Mouse (Mus musculus): ENCODE results near the gene Patl2.

The Patl2 gene

DNA sequence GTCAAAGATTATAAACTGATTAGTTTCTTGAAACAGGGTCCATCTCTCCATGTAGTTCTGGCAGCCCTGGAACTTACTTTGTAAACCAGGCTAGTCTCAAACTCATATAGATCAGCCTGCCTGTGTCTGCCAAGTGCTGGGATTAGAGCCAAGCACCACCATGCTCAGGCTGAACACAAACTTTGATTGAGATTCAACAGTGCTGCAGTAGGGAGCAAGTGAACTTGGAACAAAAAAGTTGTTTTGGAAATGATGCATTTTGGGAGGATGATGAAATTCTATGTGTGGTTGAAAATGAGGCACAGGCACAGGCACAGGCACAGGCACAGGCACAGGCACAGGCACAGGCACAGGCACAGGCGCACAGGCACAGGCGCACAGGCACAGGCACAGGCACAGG is 13.8 kb downstream of the Patl2 start:
- no peak for DNase-seq (ENCODE audit: low spot score)

- no peak for DNase-seq (ENCODE audit: low spot score)
These were observed 14.7 kb downstream of the Patl2 start for GRCm38 (mm10) chr2:122171292-122171691.

- no peak for DNase-seq (ENCODE audit: low spot score)
These were observed 21.7 kb downstream of the Patl2 start for GRCm38 (mm10) chr2:122164293-122164692.

DNA sequence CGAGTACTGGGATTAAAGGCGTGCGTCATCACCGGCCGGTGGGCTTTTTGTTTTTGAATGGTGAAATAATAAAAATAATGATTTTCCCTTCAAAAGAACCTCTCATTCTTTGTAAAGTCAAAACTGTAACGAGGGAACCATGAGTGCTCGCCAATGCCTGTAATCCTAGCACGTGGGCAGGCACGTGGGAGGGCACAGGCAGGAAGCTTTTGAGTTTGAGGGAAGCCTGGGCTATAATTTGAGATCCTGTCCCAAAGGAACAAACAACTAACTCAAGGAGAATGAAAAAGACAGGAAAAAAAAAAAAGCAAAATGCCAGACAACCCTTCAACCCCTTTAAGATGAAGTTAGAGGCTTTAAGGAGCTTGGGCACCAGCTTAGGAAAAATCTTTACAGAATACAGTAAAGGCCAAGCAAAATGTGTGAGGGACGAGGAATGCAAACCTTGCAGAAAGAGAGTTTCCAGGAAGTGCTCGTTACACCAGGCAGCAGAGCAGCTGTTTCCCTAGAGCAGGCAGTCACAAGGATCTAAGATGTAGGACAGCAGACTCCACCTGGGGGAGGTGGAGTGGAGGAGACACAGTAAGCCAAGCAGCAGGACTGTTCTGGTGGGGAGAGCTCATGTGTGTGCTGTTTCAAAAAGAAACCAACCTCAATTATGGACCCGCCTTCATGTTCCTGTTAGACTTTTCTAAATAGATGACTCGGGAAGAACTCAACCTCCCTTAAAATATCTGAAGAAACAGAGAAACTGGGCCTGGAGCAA is 22.4 kb downstream of the Patl2 start:
- no peak for DNase-seq (ENCODE audit: low spot score)

- no peak for DNase-seq (ENCODE audit: low spot score)
These were observed 23.5 kb downstream of the Patl2 start for GRCm38 (mm10) chr2:122162529-122162928.

- no peak for DNase-seq (ENCODE audit: low spot score)
These were observed 24.4 kb downstream of the Patl2 start for GRCm38 (mm10) chr2:122161542-122161941.

DNA sequence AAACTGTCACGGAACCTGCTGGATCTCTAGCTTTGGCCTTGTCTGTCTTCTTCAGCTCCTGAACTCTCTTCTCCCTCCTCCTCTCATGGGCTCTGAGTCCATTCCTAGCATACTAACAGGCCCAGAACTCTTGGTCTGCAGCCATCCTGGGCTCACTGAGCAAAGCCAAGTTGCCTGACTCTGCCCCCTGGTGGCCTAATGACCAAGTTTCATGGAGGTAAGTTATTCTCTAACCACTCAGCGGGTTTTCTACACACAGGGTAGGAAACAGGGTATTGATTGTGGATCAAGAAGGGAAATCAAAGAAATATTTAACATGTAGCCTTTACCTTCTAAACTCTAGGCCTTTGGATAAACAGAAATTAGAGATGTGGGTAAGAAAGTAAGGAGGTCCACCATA is 25.3 kb downstream of the Patl2 start, which contains the start of gene Trim69:
Trim69 (plus strand) TSS at position 21 of the 400 bp plus-strand sequence.
- peak; percentile 68 for DNase-seq (ENCODE audit: low spot score)

DNA sequence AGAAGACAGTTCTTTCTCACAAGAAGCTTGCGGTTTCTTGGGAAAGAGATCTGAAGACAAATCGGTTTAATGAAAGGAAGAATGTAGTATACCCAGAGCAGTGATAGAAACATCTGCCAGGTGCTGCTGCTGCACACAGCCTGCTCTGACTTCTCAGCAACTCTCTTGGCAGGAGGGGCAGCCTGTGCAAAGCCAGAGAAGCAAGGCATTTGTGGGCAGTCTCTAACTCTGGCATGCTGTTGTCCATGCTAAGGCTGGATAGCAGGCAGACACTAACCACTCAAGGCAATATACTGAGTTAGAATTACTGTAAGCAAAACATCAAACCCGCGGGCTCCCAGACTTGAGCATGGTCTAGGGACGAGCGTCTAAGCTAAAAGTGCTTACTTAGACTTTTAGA is 26.3 kb downstream of the Patl2 start:
- no peak for DNase-seq (ENCODE audit: low spot score)

DNA sequence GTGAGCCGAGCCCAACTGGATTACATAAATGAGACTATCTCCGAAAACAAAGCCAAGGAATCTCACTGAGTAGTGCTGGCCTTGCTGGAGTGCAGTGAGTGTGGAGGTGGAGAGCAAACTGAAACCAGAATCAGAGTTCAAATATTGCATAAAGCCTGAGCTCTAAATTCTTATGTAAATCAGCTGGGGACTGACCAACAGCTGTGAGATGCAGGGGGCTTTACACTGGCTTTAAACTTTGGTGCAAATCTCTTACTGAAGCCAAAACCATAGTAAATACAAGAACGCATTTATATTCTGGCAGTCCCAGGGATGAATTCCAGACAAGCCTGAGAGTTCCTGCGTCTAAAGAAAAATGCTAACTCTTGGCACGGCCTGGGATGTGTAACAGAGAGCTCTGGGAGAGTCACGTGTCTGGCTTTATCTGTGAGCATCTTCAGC is 27.6 kb downstream of the Patl2 start:
- DNase-seq (ENCODE audit: low spot score) = no peak

DNA sequence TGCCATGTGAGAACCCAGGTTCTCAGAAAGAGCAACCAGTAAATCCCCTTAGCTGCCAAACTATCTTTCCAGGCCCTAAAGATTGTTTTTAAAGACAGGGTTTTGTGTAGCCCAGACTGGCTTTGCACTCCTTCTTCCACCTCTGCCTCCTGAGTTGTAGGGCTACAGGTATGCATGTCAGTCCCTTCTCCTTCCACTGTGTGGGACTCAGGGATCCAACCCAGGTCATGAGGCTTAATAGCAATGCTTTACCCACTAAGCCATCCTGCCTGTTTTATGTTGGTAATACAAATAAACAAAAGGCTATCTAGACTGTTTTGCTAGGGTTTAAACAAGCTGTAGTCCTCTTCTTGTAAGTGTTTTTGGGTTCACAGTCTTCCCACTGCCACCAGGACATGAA is 28.4 kb downstream of the Patl2 start:
- no peak for DNase-seq (ENCODE audit: low spot score)

DNA sequence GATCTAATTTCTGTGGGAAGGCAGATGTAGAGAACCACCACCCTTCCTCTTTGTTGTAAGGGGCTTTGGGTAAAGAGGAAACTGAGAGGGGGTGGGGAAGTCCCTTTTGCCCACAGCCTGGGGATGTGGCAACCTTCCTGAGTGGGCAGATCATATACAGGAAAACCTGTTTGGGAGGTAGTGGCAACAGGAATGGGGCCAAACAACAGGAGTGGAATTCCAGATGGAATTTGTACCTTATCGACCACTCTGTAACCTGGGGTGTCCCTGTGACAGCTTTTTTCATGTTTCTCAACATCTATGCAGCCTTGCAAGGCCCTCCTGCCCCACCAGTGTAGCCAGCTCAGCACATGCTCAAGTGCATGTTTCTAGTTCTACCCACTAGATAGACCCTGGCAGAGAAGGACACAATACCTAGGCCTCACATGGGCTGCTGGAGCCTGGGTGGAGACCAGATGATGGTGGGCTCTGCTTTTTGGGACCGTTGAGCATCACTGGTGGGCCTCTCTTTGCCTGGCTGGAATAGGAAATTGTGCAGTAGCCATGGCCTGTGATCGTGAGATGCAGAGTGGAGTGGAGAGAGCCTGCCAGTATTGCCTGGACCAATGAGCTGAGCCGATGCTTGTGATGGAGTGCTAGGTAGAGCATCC is 29.8 kb downstream of the Patl2 start:
- no peak for DNase-seq (ENCODE audit: low spot score)

DNA sequence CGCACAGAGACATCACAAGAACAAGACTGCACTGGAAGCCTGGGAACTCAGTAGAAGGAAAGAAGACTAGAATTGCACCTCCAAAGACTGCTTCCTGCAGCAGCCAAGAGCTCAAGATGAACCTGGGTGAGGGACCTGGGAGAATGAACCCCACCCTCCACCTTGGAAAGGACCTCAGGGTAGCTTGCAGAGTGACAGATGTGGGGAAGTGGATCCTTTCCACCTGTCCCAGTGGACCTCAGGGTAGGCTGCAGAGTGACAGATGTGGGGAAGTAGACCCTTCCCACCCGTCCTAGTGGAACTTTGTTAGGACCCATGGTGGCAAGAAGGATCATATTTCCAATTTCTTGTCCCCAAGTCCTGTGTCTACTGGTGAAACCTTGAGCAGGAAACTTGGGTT is 30.7 kb downstream of the Patl2 start:
- DNase-seq (ENCODE audit: low spot score) = no peak

- DNase-seq (ENCODE audit: low spot score) = no peak
These were observed 31.5 kb downstream of the Patl2 start for GRCm38 (mm10) chr2:122154479-122154878.

DNA sequence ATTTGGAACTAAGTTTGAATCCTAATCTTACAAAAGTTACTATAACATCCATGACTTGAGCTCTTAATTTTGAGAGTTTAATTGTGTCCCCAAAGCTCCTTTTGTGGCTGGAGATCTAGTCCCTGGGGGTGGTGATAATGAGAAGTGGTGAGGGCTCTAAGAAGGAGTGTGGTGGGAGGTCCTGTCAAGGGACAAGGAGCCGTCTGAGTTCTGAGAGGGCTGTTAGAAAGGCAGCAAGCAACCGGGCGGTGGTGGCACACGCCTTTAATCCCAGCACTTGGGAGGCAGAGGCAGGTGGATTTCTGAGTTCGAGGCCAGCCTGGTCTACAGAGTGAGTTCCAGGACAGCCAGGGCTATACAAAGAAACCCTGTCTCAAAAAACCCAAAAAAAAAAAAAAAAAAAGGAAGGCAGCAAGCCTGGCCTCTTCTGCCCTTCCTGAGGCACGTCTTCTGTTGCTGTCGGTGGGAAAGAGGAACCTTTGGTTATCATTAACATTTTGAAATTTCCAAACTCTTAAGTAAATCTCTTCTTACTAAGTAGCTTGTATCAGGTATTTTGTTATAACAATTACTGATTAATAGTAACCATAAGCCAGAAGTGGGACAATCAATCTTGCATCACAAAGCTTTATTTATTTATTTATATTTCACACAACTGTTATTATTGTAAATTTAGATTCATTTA is 32.2 kb downstream of the Patl2 start:
- DNase-seq (ENCODE audit: low spot score) = no peak

DNA sequence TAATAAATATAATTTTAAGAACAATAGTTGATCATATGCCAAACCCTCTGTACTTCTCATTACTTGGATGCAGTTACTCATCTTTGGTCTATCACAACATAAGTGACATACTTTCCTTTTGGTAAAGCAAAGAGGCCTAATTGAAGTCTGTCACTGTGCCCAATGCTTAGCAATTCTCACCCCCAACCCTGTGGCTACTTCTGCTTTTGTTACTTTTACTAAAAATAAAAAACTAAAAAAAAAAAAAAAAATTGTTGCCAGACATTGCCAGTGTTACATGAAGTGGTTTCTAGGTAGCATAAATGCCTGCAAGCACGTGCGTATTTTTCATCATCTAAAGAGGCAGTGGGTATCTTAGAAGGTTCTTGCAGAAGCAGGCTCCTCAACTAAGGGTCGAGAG is 33.1 kb downstream of the Patl2 start:
- no peak for DNase-seq (ENCODE audit: low spot score)

DNA sequence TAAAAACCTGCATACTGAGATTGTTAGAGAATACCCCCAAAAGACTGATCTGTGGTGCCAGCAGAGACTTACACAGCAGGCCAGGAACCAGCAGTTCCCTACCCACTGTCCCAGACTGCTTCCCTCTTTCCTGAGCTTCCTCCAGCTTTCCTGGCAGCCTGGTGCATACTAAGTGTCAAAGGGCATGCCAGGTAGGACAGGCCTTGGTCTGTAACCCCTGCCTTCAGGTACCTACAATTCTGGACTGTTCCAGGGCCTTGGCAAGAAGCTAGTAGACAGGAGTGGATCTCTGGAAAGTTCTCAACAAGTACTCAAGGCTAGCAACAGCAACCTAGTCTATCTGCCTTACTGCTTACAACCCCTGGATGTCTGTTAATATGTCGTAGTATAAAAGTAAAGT is 34.8 kb downstream of the Patl2 start:
- DNase-seq (ENCODE audit: low spot score) = no peak

DNA sequence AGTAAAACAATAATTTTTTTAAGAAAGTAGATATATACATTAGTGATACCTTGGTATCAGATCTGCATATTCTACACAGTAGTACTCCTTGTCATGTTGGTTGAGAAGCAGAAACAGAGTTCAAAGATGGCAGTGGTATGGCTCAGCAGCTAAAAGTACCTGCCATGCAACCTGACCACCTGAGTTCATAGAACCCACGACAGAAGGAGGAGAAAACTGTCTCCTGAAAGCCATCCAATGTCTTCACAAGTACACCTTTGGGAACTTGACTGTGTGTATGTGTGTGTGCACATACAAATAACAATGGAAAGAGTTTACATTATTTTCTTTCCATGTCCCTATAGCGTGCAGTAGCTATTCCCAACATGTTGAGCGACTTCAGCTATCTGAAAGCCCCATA is 36.3 kb downstream of the Patl2 start:
- no peak for DNase-seq (ENCODE audit: low spot score)

DNA sequence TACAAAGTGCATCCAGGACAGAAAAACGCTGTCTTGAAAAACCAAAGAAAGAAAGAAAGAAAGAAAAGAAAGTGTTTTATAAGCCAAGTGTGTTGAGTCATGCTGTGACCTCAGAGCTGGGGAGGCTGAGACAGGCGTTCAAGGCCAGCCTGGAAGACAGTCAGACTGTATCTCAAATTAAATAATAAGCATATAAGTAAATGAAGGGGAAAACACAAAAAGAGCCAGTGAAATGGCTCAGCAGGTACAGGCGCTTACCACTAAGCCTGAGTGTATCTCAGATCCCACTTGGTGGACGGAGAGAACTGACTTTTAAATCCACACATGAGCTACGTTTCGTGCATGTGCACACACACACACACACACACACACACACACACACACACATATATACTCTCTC is 36.7 kb downstream of the Patl2 start:
- DNase-seq (ENCODE audit: low spot score) = no peak

DNA sequence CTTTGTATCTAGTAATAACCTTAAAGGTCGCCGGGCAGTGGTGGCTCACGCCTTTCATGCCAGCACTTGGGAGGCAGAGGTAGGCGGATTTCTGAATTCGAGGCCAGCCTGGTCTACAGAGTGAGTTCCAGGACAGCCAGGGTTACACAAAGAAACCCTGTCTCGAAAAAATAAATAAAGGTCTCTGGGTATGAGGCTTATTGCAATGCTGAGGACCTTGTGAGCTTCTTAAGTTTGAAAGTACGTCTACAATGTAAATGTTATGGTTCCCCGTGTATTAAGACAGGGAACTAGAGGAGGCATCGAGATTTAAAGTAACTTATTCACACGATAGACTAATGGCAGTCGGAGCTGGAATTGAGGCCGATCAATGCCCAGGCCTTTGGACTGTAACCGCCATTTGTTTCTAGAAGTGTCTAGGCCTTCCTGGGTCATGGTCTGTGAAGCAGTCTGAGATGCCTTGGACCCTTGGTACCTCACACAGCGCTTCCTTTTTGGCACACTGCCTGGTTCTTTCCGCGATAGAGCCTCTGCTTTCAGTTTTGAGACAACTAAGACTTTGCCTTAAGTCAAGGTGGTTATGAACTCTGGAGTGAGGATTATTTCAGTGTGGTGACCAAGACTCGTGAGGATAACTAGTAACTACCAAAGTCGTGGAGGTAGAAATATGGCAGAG is 37.6 kb downstream of the Patl2 start:
- DNase-seq (ENCODE audit: low spot score) = peak; percentile 27

GRCm38 (mm10) chr2:122147508-122148241 is 38.3 kb downstream of the Patl2 start, which contains the start of gene B2m:
TSS of gene B2m (plus strand) at chr2:122147686.
- DNase-seq (ENCODE audit: low spot score) = peak; percentile 99

DNA sequence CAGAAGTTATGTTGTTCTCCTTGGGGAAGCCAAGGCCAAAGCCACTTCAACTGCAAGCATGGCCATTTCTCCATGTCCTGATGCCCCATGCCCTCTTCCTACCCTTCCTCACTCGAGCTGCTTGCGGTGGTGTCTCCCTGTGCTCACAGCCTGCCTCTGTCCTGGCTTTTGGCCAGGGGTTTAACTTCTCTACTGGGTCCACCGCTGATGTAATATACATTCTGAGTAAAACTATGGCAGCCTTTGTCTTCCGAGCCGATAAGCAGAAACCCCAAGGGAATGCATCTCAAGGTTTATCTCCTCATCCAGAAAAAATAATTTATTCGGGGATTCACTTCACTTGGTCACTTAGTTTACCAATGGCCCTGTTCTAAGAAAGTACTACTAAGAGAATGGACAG is 39.3 kb downstream of the Patl2 start:
- no peak for DNase-seq (ENCODE audit: low spot score)

GRCm38 (mm10) chr2:122145756-122146155 is 40.2 kb downstream of the Patl2 start:
- no peak for DNase-seq (ENCODE audit: low spot score)
